Mouse (Mus musculus) ovary, postnatal 10 days (tissue): ENCODE results near the gene Kcnj16.

Experiments
- DNase-seq: peaks from one replicate; pipeline ENCODE4 v3.0.0; 2022; ENCODE audit warnings: low spot score

Kcnj16 gene

GRCm38 (mm10) chr11:110967762-110968135 is at the start of gene Kcnj16:
TSS of gene Kcnj16 (plus strand) at chr11:110968033.
- DNase-seq, result no peak

GRCm38 (mm10) chr11:110918808-110919465 is 48.9 kb upstream of the Kcnj16 start:
- DNase-seq, result no peak

- no peak for DNase-seq
Observed at GRCm38 (mm10) chr11:110935699-110936098, 32.1 kb upstream of the Kcnj16 start.

GRCm38 (mm10) chr11:110942280-110942679 is 25.6 kb upstream of the Kcnj16 start:
- no peak for DNase-seq

- no peak for DNase-seq
Observed at GRCm38 (mm10) chr11:110942695-110943135, 25.1 kb upstream of the Kcnj16 start.

- DNase-seq, result no peak
Observed at GRCm38 (mm10) chr11:110956665-110957064, 11.2 kb upstream of the Kcnj16 start.

GRCm38 (mm10) chr11:110961592-110962021 is 6.2 kb upstream of the Kcnj16 start:
- DNase-seq, result no peak

GRCm38 (mm10) chr11:110967019-110967761 is 643 bp upstream of the Kcnj16 start:
- DNase-seq, result no peak

GRCm38 (mm10) chr11:110968901-110969300 is 1.1 kb downstream of the Kcnj16 start:
- DNase-seq, result no peak

- no peak for DNase-seq
Observed at GRCm38 (mm10) chr11:110985508-110985907, 17.7 kb downstream of the Kcnj16 start.

- DNase-seq, result no peak
Observed at GRCm38 (mm10) chr11:110985949-110986348, 18.1 kb downstream of the Kcnj16 start.

- DNase-seq, result no peak
Observed at GRCm38 (mm10) chr11:110993616-110994015, 25.8 kb downstream of the Kcnj16 start.

GRCm38 (mm10) chr11:110997211-110997610 is 29.4 kb downstream of the Kcnj16 start:
- no peak for DNase-seq

- no peak for DNase-seq
Observed at GRCm38 (mm10) chr11:111005103-111005502, 37.3 kb downstream of the Kcnj16 start.

GRCm38 (mm10) chr11:111009471-111009870 is 41.6 kb downstream of the Kcnj16 start:
- DNase-seq, result no peak

- DNase-seq, result no peak
Observed at GRCm38 (mm10) chr11:111016206-111016605, 48.4 kb downstream of the Kcnj16 start.

- no peak for DNase-seq
Observed at GRCm38 (mm10) chr11:111020211-111020610, 52.4 kb downstream of the Kcnj16 start.

GRCm38 (mm10) chr11:111022681-111023281 is 54.9 kb downstream of the Kcnj16 start:
- no peak for DNase-seq

GRCm38 (mm10) chr11:111042175-111042574 is 74.3 kb downstream of the Kcnj16 start:
- DNase-seq, result no peak

- no peak for DNase-seq
Observed at GRCm38 (mm10) chr11:111043298-111043697, 75.5 kb downstream of the Kcnj16 start.

- no peak for DNase-seq
Observed at GRCm38 (mm10) chr11:111054252-111054651, 86.4 kb downstream of the Kcnj16 start.

- DNase-seq, result no peak
Observed at GRCm38 (mm10) chr11:111054854-111055822, 87.3 kb downstream of the Kcnj16 start.
